Mouse (Mus musculus): ENCODE data around the gene Lypd8.
"Not testable (repeated sequence)": the region's sequence is repeated elsewhere in the genome, so short reads cannot be mapped to it uniquely, and the experiment has no call there.

The Lypd8 gene

GRCm38 (mm10) chr11:58378763-58379278 lies at the start of gene Lypd8:
TSS of gene Lypd8 (plus strand) at chr11:58379043.
- DNase-seq = no peak

GRCm38 (mm10) chr11:58329906-58330275 lies 49.0 kb upstream of the Lypd8 start:
- DNase-seq = no peak

GRCm38 (mm10) chr11:58330276-58331148 lies 48.3 kb upstream of the Lypd8 start, which contains the start of the genes Zfp672 and Sh3bp5l:
TSS of gene Zfp672 (minus strand) at chr11:58330339.
TSS of gene Sh3bp5l (plus strand) at chr11:58330724.
- peak; percentile 88 to 93 for DNase-seq

GRCm38 (mm10) chr11:58331149-58331495 lies 47.7 kb upstream of the Lypd8 start:
- peak; percentile 31 to 44 for DNase-seq

- peak in 1 of 2 experiments; percentile 41 for DNase-seq
Measured at GRCm38 (mm10) chr11:58331546-58331945, 47.3 kb upstream of the Lypd8 start.

GRCm38 (mm10) chr11:58334746-58335145 lies 44.1 kb upstream of the Lypd8 start:
- DNase-seq = peak in 1 of 2 experiments; percentile 48

- no peak for DNase-seq
Measured at GRCm38 (mm10) chr11:58346745-58347144, 32.1 kb upstream of the Lypd8 start.

- no peak for DNase-seq
Measured at GRCm38 (mm10) chr11:58350628-58351027, 28.2 kb upstream of the Lypd8 start.

GRCm38 (mm10) chr11:58351179-58351578 lies 27.7 kb upstream of the Lypd8 start:
- DNase-seq = no peak

GRCm38 (mm10) chr11:58352681-58353548 lies 25.9 kb upstream of the Lypd8 start:
- DNase-seq = no peak

- DNase-seq = no peak
Measured at GRCm38 (mm10) chr11:58353709-58354108, 25.1 kb upstream of the Lypd8 start.

- DNase-seq = no peak
Measured at GRCm38 (mm10) chr11:58354476-58354875, 24.4 kb upstream of the Lypd8 start.

GRCm38 (mm10) chr11:58354927-58355326 lies 23.9 kb upstream of the Lypd8 start:
- no peak for DNase-seq

- DNase-seq = no peak
Measured at GRCm38 (mm10) chr11:58357042-58357441, 21.8 kb upstream of the Lypd8 start.

- DNase-seq = peak; percentile 14 to 40
Measured at GRCm38 (mm10) chr11:58357844-58358534, 20.9 kb upstream of the Lypd8 start.

GRCm38 (mm10) chr11:58362562-58362961 lies 16.3 kb upstream of the Lypd8 start:
- DNase-seq = not testable (repeated sequence)

- no peak for DNase-seq
Measured at GRCm38 (mm10) chr11:58364454-58364853, 14.4 kb upstream of the Lypd8 start.

- DNase-seq = not testable (repeated sequence)
Measured at GRCm38 (mm10) chr11:58366191-58366590, 12.7 kb upstream of the Lypd8 start.

GRCm38 (mm10) chr11:58377273-58377672 lies 1.6 kb upstream of the Lypd8 start:
- DNase-seq = no peak

GRCm38 (mm10) chr11:58377686-58378085 lies 1.2 kb upstream of the Lypd8 start:
- DNase-seq = no peak

GRCm38 (mm10) chr11:58379516-58379915 lies 673 bp downstream of the Lypd8 start:
- no peak for DNase-seq

GRCm38 (mm10) chr11:58382471-58382870 lies 3.6 kb downstream of the Lypd8 start:
- DNase-seq = no peak
